Mouse (Mus musculus) fibroblast of lung, adult 2 months (primary cell): ENCODE results near the gene Gm20388.
"Not testable (repeated sequence)": the region's sequence is repeated elsewhere in the genome, so short reads cannot be mapped to it uniquely, and the experiment has no call there.

Experiments used
- DNase-seq: peaks from one replicate; pipeline ENCODE4 v3.0.0-alpha.2; 2011; ENCODE audit warnings: low read depth

The Gm20388 gene

DNA sequence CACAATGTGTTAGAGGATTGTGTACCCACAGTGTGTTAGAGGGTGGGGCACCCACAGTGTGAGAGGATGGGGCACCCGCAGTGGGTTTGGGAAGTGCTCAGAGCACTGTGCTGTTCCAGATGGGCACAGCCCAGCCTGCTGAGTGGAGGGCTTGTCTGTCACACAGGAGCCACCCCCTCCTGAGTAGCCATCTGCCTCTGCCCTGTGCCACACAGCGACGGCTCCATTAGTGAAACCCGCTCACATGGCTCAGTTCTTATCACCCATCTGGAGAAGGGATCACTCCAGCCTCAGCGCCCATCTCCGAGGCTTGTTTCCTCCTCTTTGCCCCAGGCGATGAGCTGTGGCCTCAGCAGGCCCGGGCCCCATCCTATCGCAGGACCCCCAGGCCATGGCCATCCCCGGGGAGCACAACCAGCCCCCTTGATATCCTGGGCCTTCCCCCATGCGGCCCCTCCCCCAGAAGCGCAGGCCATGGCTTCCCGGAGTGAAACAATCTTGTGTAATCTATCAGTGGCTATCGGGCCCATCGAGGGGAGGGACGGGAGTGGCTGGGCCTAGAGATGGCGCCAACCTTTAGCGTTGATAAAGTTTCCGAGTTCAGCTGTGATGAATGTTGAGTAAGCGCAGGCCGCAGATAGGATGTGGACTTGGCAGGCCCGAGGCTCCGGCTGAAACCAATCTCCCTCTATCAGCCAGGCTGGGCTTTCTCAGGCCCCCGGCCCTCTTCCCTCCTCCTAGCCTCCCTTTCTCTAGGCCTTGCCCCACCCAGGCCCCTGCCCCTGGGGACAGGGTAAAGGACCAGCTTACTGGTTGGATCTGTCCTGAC is 2385.7 kb downstream of the Gm20388 start:
- no peak for DNase-seq

DNA sequence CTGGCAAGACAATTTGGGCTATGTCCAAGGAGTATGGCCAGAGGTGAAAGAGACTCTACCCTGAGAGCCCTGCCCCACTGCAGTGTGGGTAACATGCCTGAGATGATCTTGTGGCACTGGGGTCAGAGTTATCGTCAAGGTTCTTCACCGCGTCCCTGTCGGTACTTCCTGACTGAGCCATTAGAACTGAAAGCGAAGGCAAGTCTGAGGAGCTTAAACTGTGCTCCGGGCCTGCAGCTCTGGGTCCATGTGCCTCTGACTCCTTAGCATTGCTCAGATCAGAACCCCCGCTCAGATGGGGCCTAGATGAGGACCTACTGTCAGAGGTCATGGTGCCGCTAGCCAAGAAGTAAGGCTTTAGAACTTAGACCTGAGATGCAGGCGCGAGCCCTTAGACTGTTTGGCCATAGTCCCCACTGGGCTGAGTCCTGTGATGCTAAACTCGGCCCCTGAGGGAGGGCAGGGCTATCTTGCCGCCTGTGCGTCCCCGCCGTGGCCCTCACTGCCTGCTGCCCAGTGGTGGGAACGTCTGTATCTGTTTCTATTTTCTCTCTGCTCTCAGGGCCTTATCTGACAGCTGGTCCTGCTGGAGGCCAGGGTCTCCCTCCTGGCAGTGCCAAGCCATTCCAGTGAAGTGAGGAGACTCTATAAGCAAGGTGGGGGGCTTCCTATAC is 2389.1 kb downstream of the Gm20388 start:
- DNase-seq, result no peak

DNA sequence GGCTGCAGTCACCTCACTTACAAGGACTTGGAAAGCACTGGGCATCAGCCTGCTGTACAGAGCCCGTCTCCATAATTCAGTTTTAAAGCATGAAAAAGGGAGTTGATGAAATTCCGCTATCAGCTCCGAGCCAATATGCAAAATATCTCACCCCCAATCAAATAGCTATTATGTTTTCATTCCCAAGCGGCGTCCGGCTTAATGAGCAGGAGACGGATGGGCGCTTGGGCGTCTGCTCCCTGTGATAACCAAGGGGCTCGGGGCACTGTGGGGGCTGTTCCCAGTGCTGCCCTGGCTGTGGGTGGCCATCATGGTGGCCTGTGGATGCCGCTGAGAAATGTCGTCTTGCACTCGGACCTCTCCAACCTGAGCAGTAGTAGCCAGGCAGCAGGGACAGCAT is 2390.4 kb downstream of the Gm20388 start:
- no peak for DNase-seq

DNA sequence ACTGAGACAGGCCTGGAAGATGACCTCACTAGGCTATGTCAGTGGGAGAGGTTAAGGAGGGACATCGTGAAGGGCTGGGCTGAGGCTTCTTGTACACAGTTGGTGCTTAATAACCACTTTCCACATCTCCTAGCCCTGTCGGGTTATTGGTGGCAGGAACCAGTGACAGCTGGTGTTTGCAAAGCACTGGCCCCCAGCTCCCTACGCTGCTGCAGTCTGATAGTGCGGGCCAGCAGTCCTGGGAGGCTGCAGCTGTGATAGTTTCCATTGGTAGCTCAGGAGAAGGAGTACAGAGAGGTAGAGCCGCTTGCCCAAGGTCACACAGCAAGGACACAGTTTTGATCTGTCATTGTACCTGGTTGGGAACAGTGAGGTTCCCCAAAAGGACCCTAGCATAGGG is 2391.2 kb downstream of the Gm20388 start:
- no peak for DNase-seq

DNA sequence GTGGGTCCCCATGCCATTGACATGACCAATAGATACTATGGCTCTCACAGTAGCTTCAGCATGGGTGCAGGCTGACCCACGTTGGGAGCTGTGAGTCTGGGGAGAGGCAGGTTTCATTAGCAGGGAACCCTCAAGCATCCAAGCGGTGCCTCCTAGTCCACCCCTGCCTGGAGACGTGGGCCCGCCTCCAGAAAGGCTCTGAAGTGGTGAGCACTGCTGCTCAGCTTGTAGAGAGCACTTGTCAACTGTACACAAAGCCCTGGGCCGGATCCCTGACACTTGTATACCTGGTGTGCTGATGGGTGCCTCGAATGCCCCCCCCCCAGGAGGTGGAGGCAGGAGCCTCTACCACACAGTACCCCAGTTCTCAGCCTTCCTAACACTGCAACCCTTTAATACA is 2392.8 kb downstream of the Gm20388 start:
- no peak for DNase-seq

DNA sequence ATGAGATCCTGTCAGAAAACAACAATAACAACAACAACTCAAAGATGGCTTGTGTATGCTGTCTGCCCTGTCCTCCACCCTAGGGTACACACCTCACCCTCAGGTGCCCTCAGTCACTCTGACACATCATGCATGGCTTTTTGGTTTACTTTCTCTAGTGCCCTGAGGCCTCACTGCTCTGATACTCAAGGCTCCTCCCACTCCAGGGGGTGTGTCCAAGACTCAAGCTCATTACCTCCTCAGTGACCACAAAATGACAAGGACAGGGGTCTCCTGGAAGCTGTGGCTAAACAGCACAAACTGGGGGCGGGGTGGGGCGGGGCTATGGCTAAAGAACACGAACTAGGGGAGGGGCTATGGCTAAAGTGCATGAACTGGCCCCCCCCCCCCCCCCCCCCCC is 2393.4 kb downstream of the Gm20388 start:
- no peak for DNase-seq

DNA sequence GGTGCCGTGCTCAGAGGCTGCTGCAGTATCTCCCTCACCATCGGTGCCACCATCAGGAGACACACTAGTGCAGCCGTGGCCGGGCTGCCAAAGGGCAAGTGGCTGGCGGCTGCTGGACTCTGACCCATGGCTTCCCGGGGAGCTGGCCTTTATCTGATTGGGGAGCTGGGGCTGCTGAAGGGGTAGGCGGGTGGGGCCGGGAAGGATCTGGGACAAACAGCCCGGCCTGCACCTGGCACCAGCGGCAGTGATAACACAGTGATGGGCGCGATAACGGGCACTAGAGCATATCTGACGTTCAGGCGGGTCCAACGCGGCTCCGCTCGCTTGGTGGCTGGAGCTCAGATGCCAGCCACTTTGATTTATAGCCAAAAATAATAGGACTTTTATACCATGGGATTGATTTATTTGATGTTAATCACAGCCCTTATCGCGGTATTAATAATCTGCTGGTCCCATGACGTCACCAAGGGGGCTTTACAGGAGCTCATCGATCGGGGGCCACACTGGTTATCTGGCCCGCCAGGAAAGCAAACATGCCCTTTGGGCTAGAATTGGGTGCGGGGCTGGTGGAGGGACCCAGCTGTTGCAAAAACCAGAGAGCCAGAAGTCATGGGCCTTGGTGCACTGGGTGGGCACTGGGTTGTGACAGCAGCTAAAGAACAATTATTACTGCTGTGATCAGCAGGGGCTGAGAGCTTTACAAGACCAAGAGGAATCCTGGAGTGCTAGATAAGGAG is 2396.2 kb downstream of the Gm20388 start:
- DNase-seq, result no peak

DNA sequence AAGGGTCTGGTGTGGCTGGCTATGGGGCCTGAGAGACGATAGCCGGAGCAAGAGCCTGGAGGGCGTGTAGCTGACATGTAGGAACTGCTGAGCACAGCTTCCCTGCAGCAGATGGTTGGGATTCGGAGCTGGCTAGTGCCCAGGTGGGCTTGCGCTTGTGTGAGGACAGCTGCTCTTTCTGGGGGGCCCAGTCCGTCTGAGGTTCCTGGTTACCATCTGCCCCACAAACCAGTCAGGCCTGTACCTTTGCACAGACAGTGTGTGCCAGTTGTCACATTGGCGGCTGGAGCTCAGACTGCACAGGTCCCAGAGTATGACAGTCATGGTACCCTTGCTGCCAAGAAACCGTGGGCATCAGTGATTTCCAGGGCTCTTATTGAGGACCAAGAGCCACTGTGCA is 2397.2 kb downstream of the Gm20388 start:
- DNase-seq, result no peak

DNA sequence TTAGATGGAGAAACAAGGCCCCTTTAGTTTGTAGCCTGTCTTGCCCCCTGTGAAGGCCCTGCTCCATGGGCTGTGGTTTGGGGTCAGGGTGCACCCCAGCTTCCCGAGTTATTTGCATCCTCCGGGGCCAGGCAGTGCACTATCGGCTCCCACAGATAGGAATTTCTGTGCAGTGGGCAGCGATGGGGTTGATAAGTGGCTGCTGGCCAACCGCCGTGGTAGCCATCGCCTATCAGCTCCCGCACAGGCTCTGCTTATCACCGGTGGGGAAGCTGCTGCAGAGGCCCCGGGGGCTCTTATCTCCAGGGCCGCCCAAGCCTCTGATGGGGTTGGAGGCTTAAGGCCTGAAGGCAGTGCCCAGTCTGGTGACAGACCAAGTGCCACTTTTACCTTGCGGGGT is 2398.6 kb downstream of the Gm20388 start:
- DNase-seq, result no peak

DNA sequence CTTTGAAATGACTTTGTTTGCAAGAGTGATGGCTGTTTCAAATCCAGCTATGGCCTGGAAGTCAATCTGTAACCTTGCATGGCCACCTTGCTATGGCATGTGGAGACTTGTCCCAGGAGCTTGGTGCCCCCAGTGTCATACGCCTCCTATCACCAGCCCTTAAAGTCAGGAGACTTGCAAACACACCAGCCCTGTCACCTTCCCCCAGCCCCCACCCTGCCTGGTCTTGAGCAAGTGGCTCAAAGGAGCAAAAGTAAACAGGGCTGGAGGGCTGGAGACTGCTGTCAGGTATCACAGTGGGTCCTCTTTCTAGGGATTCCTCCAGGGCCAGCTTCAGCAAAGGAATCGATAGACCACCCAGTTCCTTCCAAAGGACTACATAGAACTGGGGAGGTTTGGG is 2400.5 kb downstream of the Gm20388 start:
- no peak for DNase-seq

DNA sequence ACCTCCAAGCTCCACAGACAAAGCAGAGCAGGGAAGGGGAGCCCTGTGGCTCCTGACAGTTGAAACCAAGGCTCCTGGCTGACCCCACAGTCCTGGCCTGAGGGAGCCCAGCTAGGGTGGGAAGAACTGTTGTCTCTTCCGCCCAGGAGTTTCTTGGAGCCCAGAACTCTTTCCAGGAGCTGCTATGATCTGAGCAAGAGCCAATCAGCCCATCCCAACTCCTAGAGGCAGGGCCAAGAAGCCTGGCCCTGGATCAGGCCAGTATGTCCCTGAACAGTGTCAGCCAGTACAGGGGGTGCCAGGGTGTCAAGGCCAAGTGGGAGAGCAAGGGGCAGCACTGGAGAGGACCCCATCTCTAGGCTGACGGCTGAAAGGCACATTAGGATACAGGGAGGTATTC is 2401.9 kb downstream of the Gm20388 start:
- no peak for DNase-seq

DNA sequence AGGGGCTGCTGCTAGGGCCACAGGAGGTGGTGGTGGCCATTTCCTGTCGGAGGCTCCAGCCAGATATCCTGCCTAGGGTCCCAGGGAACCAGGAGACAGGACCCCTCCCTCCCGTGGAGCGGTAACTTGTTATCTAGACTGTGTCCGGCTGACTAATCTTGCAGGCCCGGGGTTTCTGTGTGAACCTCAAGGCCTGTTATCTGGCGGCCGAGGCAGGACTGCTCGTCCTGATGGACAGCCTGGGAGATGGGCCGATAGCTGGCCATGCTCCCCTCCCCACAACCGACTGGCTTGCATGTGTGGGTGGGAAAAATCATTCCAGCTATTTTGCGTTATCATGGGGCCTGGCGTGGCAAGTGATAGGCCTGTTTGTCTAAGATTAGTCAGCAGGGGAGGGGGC is 2402.7 kb downstream of the Gm20388 start:
- no peak for DNase-seq

DNA sequence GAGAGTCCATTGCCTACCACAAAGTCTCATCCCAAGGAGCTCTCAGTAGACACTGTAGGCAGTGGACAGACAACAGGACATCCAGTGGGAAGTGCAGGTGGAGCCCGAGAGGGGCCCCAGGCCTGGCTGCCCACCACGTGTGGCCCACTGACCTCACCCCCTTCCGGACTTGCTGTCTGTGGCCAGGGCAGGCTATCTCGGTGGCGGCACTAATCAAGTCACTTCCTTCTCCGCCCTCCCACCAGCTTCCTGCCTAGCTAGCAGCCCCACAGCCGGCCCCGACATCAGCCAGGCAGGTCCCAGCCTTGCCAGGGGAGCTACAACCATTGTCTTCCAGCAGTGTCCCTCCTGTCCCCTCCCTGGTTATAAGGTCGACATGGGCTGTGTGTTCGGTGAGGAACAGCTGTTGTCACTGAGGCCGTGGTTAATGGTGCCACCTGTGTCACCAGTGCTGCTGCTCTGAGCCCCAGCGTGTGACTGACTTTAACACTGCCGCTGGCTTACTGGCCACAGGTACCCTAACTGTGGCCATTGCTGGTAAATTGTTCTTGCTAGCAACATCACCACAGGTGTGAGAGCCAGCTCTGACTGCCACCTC is 2404.4 kb downstream of the Gm20388 start:
- no peak for DNase-seq

DNA sequence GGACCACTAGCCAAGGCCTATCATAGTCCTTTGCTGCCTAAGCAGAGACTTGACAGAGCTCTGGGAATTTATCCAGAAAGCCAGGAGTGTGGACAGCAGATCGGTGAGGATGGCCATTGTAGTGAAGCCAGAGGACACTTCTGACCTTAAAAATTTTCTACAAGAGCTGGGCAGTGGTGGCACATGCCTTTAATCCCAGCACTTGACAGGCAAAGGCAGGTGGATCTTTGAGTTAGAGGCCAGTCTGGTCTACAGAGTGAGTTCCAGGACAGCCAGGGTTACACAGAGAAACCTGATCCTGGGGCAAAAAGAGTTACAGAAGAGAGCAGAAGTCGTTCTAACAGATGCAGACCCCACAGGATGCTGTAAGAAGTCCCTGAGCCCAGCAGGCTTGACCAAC is 2405.8 kb downstream of the Gm20388 start:
- DNase-seq, result no peak

DNA sequence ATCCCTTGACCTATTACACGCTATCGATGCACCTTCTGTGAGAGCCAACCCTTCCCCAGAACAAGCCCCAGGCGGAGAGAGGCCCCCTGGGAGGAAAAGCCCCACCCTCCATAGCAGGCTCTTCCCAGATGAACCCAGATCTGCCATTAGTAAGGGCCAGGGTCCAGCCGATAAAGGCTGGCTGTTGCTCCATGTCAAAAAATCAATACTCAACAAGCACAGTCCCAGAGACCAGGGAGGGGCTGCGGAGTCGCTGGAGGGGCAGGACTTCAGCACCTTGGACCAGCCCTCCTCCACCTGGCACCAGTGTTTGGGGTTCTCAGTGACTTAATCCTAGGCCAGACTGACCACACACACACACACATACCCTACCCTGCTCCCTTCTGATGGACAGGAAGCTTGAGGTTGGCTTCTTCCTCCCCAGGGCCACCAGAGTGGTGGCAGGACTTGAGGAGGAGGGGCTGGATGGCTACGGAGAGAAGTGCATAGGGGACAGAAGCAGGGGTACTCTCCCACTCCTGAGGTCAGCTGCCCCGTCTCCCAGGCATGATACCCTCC is 2407.4 kb downstream of the Gm20388 start:
- DNase-seq, result no peak

DNA sequence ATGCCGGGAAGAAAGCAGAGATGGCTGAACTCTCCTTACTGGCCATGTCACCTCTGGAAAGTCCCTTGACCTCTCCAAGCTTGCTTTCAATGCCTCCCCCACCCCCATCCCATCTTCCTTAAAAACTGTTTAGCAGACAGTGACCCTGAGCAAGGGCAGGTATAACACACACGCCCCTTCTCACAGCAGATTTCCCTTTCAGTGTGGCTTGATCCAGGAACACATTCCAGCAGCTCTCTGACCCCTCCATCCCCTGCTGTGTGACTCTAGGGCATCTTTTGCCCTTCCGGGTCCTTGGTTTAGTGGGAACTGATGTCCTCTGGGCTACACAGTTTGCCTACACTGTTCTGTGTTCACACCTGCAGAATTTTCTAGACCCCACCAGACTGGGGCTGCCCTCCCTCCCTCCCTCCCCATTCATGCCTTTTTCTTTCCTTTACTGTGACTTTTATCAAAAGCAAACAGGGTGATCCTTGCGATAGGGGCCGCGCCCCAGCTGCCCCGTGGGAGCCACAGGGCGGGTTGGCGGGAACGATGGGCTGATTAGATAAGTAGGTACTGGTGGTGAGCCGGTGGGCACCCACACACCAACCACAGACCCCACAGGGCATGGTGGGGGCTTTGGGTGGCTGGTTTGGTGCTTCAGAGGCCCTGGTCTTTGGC is 2408.5 kb downstream of the Gm20388 start:
- DNase-seq, result no peak

DNA sequence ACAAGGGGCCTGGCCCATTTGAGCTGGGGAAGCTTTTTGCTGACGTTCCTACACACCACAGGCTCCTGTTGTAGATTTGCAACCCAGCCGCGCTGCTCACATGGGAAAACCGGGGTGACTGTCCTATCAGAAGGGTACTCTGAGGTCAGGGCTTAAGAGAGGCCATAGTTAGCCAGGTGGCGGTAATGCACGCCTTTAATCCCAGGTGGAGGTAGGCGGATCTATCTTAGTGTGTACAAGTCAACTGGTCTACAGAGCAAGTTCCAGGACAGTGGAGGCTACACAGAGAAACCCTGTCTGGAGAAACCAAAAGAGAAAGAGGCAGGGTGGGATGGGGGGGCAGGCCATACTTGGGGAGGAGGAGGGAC is 2409.1 kb downstream of the Gm20388 start:
- DNase-seq, result no peak

DNA sequence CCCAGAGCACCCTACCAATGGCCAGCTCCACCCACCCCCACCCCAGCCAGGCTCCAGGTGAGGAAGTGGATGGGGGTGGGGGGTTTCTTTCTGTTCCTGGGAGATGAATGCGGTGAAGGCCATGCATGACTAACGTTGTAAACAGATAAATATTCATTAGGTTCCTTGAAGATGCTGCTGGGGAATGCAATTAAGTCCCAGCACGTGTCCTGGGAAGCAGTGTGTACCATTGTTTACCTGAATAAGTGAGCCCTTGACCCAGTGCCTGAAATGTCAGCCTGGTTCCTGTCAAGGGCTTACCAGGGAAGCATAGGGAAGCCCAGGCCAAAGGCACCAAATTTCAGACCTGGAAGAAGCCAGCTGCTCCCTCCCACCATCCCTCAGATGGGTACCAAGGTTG is 2409.9 kb downstream of the Gm20388 start:
- DNase-seq, result no peak

DNA sequence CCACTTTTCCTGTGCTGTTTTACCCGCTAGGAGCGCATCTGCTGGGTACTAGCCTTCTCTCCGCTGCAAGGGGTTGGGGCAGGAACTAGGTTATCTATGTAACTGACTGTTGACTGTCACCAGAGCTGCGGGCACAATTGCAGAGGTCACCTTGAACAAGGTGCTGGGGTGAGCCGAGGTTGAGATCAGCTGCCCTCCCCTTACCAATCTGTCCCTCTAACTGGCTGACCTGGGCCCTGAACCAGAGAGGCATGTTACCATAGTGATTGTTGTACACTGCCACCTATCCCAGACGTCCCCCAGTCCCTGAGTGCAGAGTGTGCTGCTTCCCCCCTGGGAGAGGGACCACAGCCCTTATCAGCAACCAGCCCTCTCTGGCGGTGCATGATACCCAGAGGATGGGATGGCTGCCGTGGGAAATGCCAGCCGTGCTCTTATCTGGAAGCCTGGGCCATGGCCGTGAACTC is 2410.8 kb downstream of the Gm20388 start:
- DNase-seq, result no peak

DNA sequence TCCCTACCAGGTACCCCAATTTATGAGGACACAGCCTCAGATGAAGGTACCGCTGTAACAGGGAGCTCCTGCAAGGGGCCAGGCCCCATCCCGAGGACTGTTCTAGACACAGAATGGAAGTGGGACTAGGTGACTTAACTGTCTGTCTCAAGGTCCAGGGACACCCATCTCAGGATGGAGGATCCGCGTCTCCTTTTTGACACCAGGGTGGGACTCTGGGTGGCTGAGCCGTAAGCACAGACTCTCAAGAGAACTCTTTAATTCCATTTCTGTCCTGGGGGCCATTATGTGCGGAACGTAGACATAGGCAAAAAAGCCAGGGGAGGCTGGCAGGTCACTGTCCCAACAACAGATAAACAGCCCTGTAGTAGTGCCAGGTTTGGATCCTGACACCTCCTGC is 2411.5 kb downstream of the Gm20388 start:
- no peak for DNase-seq

DNA sequence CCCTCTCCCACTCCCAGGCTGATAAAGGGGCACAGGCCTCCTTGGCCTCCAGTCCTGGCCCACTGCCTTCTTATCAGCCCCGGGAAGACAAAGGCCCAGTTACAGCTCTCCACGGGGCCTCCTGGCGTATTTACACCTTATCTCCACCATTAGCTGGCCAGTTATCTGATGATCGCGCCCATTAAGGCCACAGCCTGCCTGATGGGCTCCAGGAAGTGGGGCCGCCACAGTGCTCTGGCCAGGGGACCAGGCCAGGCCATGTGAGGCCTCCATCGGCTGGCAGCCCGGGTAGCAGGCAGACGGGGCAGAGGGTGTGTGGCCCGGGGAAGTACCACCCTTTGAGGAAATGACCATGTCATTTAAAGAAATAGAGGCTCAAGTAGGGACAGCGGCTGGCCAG is 2412.2 kb downstream of the Gm20388 start:
- DNase-seq, result no peak

DNA sequence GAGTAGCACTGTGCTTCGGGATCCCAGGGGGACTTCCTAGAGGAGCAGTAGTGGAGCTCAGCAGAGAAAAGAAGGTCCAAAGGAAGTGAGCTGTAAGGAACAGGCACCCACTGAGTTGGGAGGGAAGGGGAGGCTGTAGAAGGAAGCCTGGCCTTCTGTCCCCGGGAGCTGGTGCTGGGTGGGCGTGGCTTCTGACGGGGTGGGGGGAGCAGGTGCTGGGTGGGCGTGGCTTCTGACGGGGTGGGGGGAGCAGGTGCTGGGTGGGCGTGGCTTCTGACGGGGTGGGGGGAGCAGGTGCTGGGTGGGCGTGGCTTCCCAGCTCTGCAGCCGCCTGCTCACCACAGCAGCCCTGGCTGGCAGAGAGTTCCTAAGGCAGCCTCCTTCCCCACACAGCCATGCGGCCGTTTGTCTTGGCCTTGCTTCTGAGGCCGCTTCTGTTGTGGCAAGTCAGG is 2413.3 kb downstream of the Gm20388 start:
- not testable (repeated sequence) for DNase-seq
